Mouse (Mus musculus): Measurements from ENCODE around the gene Gm21915.

Gm21915 gene

DNA sequence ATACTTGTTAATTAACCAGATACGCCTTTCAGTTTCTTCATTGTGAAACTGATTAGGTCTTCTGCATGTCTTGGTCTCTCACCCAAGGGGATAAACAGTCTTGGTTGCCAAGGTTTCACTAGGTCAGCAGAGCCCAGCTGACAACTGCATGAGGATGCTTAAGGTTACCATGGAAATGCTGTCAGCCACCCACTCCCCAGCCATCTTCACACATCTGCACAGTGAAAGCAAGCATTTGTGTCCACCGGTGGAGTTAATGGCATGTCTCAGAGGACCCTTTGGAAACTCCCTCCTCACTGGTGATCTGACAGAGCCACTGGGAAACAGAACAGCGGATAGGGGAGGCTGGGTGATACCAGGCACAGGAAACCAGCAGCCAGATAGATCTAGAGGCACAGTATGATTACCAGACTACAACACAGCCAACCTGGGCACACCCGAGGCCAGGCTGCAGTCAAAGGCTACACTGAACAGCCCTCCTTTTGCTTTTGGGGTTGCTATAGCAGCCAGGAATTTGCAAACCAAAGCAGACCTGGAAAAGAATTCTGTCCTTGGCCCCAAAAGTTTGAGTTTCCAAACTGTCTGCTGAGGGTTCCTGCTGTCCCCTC lies 1.0 kb downstream of the Gm21915 start:
- no peak for DNase-seq

DNA sequence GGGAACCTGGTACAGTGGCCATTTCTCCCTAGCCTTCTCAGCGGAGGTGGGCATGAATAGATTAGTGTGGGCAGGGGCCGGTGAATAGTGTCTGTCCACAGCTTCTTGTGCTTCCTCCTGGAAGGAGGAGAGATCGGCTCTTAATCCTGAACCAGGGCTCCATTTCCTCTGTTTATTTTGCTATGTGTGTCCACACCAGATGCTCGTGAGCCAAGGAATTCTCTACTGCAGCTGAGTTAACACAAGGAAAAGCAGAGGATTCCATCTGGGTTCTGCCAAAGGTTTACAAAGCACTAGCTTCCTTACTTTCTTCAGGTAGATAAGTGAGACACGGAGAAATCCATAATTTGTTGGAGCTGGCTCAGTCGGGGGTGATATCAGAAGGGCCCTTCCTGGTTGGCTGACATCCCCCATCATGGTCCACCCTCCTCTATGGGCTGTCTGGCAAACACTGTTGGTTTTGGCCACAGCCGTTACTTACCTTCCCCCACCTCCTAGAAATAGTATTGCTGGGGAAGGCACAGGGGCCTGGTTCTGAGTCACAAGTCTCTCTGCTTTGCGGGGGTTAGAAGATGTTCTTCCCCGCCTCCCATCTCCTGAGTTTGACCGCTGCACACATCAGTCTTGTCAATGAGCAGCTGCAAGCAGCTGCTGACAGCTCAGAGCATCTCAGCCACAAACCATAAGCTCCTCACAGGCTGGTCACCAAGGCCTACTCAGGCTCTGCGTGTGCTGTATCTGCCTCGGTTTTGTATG lies 5.0 kb downstream of the Gm21915 start:
- DNase-seq: no peak

GRCm38 (mm10) chr9:40678653-40679052 lies 8.2 kb downstream of the Gm21915 start:
- no peak for DNase-seq

DNA sequence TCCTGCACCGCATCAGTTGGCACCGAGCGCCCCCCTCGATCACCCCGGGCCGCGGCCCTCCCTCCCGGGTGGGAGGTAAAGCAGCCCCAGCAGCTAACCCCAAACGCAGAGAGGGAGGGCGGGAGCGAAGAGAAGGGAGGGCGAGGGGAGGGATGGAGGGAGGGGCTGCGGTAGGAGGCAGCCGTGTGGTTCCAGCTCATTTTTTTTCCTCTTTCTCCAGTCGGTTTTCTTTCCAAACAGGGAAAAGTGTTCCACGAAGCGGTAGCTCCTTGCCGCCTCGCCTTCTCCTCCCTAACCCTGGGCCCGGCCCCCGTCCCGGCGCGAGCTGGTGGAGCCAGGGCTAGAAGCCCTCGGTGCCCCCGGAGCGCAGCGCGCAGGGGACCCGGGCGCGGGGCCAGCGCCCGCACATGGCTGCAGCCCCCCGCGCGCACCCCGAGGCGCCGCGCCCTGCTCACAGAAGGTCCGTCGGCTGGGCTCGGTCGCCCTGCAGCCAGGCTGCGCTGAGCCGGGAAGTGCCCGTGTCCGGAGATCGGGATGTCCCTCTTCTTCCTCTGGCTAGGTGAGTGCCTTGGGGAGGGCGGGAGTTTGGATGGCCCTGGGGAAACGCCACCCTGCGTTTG lies 15.5 kb downstream of the Gm21915 start, which contains the start of gene Clmp:
Clmp (plus strand) TSS at position 162 of the 620 bp plus-strand sequence.
- peak; percentile 66 for DNase-seq

DNA sequence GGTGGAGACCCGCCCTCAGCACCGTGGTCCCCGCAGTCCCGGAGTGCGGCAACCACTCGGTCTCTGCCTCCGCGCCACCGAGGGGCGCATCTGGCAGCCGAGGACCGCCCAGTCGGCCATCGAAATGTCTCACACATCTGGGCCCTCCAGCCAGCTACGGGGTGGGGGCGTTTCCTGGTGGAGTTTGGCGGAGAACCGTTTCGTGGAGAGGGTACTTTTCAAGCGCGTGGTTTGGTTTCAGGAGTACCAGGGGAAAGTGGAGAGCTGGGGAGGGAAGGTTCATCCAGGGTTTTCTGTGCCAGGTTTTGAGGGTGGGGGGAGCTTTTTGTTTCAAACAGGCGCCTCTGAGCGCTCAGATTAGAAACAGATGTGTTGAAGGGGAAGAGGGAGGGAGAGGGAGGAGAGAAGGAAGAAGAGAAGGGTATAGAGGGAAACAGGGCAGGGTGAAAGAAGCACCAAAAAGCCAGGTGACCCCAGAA lies 16.0 kb downstream of the Gm21915 start:
- no peak for DNase-seq

DNA sequence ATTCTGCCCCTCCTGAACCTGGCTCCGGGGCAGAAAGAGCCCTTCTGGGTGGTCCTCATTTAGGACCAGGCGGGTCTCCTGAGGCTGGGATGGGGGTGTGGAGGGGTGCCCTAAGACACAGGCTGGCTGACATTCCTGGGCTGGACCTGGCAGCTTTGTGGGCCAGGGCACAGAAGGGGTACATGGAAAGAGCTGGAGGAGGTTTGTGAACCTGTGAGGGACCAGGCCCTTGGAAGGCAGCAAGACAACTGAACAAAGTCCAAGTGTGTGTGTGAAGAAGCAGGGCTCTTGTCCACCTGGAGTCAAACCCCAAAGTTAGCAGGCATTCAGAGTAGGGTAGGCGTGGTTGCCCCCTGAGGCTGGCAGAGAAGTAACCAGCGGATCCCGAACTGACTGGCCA lies 16.6 kb downstream of the Gm21915 start:
- no peak for DNase-seq

DNA sequence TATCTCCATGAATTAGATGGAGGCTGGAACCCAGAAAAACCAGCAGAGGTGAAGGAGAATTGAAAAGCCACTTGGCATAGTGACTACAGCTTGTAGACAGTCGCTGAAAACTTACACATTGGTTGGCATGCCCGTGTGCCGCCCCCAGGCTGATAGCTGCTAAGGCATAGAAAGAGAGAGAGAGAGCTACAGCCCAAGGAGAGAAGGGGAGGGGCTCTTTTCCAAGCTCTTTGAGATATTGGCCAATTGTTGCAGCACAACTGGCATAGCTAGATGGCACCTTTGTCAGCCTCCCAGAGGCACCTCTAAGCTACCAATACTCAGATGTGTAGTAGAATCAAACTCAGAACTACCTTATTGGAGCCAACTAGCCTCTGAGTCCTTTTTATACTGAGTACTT lies 17.1 kb downstream of the Gm21915 start:
- DNase-seq: no peak

DNA sequence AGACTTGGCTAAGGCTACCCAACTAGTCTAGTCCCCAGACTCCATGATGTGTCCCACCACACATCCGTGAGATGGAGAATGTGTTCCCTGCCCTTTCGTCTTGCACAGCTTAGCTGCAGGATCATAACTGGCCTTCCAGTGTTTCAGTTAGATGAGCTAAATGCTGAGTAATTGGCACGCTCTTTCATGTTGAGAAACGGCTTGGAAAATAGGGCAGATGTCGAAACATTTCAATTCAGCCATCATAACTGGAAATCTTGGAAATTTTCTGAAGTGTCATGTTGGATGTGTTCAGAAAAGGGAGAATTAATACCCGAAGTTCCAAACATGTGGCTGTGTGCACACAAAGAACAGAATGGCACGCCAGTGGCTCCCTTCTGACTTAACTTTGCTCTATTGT lies 20.1 kb downstream of the Gm21915 start:
- no peak for DNase-seq

GRCm38 (mm10) chr9:40693026-40693425 lies 22.6 kb downstream of the Gm21915 start:
- no peak for DNase-seq

- DNase-seq: peak; percentile 63
Observed at GRCm38 (mm10) chr9:40693768-40694167, 23.4 kb downstream of the Gm21915 start.

- DNase-seq: no peak
Observed at GRCm38 (mm10) chr9:40694284-40694683, 23.9 kb downstream of the Gm21915 start.

DNA sequence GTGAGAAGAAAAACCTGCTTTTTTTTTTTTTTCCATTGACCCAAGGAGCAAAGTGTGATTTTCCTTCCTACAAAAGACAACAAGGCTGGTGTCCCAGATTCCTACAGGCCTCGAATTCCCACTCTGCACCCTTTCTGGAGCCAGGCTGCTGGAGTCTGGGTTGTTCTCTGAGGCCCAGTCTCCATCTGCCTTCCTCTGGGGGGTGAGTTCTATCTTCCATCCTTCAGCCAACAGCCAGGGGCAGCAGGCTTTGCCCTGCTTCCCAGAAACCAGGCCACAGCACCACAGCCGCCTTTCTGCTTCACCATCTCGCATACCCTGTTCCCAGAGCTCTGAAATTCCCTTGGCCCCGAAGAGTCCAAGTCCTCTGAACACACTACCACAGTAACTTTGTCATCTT lies 25.7 kb downstream of the Gm21915 start:
- DNase-seq: peak; percentile 56

- no peak for DNase-seq
Observed at GRCm38 (mm10) chr9:40699194-40699593, 28.8 kb downstream of the Gm21915 start.

GRCm38 (mm10) chr9:40700253-40700652 lies 29.8 kb downstream of the Gm21915 start:
- DNase-seq: no peak

DNA sequence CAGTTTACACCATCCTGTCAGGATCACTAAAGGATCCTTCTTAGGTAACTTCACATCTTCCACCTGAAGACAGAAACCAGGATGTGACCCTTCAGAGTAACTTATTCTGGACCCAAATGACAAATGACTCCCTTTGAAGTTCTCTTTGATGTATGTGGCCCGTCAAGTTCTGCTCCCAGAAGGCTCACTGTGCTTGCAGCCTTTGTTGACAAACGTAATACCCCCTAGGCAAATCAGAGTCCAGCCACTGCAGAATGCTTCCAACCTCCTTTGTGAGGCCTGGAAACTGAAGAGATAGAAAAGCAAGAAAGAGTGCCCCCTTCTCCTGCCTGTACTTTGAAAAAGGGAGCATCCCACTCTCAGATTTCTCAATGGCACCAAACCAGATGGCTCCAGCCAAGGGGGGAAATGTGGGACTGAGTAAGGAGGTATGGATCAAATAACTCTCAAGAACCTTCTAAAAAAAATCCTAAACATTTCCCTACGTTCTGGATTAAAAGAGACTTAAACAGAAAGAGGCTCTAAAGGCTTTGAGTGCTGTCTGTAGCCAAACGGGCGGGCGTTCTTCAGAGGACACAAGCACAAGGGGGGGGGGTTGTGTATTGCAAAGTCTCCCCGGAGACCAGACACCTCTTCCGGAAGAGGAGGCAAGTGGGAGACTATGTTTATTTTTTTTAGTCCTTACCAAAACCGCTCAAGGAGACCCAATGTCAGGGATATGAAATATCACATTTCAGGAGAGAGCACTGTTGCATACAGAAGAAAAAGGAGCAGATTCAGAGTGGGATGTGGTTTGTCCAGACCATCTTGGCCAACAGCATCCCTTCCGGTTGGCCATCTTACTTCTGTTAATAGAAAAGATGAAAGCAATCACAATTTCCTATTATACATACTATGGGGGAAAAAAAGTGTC lies 34.2 kb downstream of the Gm21915 start:
- DNase-seq: no peak

- DNase-seq: peak; percentile 58
Observed at GRCm38 (mm10) chr9:40708448-40709140, 38.2 kb downstream of the Gm21915 start.

- no peak for DNase-seq
Observed at GRCm38 (mm10) chr9:40709141-40709537, 38.7 kb downstream of the Gm21915 start.

DNA sequence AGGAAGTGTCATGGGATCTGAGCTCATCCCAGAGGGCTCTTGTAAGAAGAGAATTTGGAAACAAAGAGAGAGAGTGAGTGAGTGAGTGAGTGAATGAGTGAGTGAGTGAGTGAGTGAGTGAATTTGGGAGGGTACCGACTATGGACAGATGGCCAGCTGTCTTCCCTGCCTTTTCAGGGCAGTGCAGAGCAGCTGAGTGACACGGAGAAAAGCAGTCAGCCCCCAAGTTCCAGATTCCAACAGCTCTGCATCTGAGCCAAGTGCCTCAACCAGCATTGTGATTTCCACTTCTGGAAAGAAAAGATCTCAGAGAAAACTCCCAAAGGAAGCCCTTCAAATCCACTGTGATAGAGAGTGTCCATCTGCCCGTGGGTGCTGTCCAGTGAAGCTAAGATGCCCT lies 39.2 kb downstream of the Gm21915 start:
- DNase-seq: no peak

DNA sequence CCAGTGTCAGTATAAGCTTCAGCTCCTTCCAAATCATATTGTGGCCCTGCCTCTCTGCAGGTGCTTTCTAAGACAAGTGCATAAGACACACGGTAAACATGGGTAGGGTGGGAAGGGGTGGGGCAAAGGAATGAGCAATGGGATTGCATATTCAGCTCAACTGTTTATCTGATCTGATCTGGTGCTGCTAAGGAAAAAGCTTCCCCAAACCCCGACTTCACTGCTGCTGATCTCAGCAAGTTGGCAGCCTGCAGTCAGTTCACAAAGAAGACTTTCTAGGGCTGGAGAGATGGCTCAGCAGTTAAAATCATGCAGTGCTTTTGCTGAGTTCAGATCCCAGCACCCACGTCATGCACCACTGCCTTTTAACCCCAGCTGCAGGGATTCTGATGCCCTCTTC lies 39.6 kb downstream of the Gm21915 start:
- DNase-seq: no peak

GRCm38 (mm10) chr9:40711654-40712053 lies 41.2 kb downstream of the Gm21915 start:
- DNase-seq: no peak

GRCm38 (mm10) chr9:40717182-40717874 lies 46.9 kb downstream of the Gm21915 start:
- DNase-seq: peak; percentile 66

DNA sequence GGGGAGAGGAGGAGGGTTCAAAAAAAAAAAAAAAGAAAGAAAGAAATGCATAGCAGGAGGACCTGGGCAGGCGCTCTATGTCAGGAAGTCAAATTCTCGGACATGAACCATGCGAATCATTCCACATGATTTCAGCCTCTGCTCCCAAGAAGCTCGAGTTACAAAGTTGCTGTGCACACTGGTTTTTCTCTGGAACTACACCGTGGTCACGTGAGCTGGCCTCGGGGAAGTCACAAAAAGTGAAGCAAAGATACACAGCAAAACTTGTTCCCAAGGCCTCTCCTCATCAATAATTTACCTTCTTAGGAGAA lies 47.4 kb downstream of the Gm21915 start:
- DNase-seq: no peak

Measured in cerebellum, adult 9-11 months (tissue).